Mouse (Mus musculus) kidney, postnatal 0 days (tissue): Measurements from ENCODE around the gene Pip4k2b. TPM values are rescaled to one million over a fixed set of nuclear protein-coding genes. Genes with fewer than 3 reads are reported as not detected.

ENCODE experiments used
- ATAC-seq: fragments of 200-750 bp; cut with Nextera tagmentation; replicated peaks from 2 replicates; pipeline ENCODE4 v1.8.0; 2017; ENCODE audit warnings: low read depth, moderate number of reproducible peaks, moderate TSS enrichment, moderate library complexity; ENCODE audit not compliant: low FRiP score
- DNase-seq: peaks from one replicate; pipeline ENCODE4 v3.0.0-alpha.2; 2016; ENCODE audit warnings: low spot score
- H3K27ac ChIP-seq: fragments of 300-500 bp; sonication (generic); 2 replicates; pipeline ENCODE4 v1.5.1; 2014; ENCODE audit warnings: mild to moderate bottlenecking
- H3K27me3 ChIP-seq: fragments of 300-500 bp; sonication (generic); 2 replicates; pipeline ENCODE4 v1.6.1; 2014; ENCODE audit warnings: low read length, mixed read lengths; ENCODE audit not compliant: insufficient read depth
- H3K36me3 ChIP-seq: fragments of 300-500 bp; sonication (generic); 2 replicates; pipeline ENCODE4 v1.6.1; 2014; ENCODE audit warnings: low read length, mixed read lengths; ENCODE audit not compliant: insufficient read depth
- H3K4me1 ChIP-seq: fragments of 300-500 bp; sonication (generic); replicated peaks from 2 replicates; pipeline ENCODE4 v1.6.1; 2014; ENCODE audit warnings: antibody characterized with exemption, low read length, mixed read lengths; ENCODE audit not compliant: insufficient read depth
- H3K4me2 ChIP-seq: fragments of 300-500 bp; sonication (generic); 2 replicates; pipeline ENCODE4 v1.6.1; 2014; ENCODE audit warnings: mild to moderate bottlenecking, low read length, moderate library complexity, mixed read lengths
- H3K4me3 ChIP-seq: fragments of 300-500 bp; sonication (generic); replicated peaks from 2 replicates; pipeline ENCODE4 v1.5.1; 2014; ENCODE audit warnings: low read depth, low read length
- H3K9ac ChIP-seq: fragments of 300-500 bp; sonication (generic); 2 replicates; pipeline ENCODE4 v1.6.1; 2014; ENCODE audit warnings: low read depth, low read length
- H3K9me3 ChIP-seq: fragments of 300-500 bp; sonication (generic); replicated peaks from 2 replicates; pipeline ENCODE4 v1.6.1; 2016; ENCODE audit warnings: low read length, inconsistent platforms, mixed read lengths
- CTCF ChIP-seq: IDR thresholded peaks from 2 replicates; pipeline ENCODE4 v1.5.1; 2016; ENCODE audit warnings: antibody characterized with exemption, low read depth, mild to moderate bottlenecking, moderate library complexity
- WGBS: fragments of 180-500 bp; shearing (Covaris S2); extraction: QIAGEN DNeasy Blood & Tissue Kit; methylation state at CpG from one replicate; pipeline ENCODE4 v1.1.7; 2014; 5-methylcytosine and 5-hydroxymethylcytosine counted together
- polyA plus RNA-seq: library from polyadenylated mRNA; unstranded; fragments of >200 nt; fragmentation: Nextera tagmentation; extraction: Ambion mirVana; gene quantifications from 2 replicates; pipeline ENCODE4 v1.2.1, GENCODE M21; 2015

Gene Pip4k2b
- polyA plus RNA-seq, 1 experiment from 2014 or later, result 1.5 TPM

DNA sequence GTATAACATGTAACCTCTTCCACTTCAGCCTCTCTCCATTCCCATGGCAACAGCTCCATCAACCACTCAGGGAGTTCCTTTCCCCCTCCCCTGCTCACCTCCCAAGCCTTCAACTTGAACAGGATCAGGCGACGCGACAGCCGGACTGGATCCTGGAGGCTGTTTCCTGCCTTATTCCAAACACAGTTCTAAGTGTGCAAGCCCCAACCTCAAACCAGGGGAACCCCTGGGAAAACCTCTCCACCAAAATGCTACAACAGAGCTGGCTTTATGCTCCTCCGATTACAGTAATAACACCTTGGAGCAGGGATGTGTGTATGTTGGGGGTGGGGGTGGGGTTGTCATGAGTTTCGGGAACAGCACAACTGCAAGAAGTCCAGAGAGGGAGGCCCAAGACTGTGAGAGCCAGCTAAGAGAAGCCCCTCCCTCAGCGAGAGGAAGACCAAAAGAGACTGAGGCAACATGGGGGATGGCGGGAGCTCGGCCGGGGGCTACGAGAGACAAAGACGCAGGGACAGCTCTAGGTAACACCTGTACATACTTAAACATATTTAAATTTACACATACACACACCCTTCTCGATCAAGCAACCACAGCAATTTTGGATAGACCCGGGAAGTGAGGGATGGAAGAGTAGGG is 46.5 kb downstream of the Pip4k2b start:
- peak overlapping the region; percentile 93 for H3K4me3 ChIP-seq
- H3K4me1 ChIP-seq, result peaks cover 35% of the 10 kb centered on the region
- under 1% methylated on average over 14 of the region's 14 CpGs for WGBS
- H3K36me3 ChIP-seq, result 0 out of 2 replicates have a peak, but pooled peaks cover 4% of the 10 kb centered on the region
- DNase-seq (peak; percentile 69), ATAC-seq (no peak)
- no peaks in the 10 kb centered on the region for H3K27me3 ChIP-seq
- H3K27ac ChIP-seq, result peak overlapping the region; percentile 98
- no peak for TF ChIP-seq CTCF
- peak overlapping the region; percentile 93 for H3K9ac ChIP-seq
- H3K4me2 ChIP-seq, result peak overlapping the region; percentile 93
- H3K9me3 ChIP-seq, result no peaks in the 10 kb centered on the region

DNA sequence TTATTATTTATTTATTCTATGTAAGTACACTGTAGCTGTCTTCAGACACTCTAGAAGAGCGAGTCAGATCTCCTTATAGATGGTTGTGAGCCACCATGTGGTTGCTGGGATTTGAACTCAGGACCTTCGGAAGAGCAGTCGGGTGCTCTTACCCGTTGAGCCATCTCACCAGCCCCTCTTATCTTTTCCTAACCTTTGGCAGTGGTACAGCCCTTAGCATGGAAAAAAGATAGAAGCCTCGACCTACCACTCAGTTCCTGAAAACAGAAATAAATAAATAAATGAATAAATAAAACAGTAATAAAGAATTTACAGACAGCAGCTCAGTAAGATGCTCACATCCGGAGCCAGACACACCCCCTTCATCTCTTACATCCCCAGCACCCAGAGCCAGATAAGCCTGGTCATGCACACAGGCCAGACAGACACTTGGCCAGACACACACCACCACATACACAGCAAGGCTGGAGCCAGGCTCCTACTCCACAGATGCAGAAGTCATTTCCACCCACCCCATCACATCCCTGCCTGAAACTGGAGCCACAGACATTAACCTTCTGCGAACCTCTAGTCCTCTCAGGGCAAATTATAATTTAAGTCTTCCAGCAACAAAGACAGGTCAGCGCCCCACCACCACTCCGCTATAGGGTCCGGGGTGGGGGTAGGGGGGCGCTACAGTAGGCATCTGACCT is 47.2 kb downstream of the Pip4k2b start:
- no peak for TF ChIP-seq CTCF
- no peak for DNase-seq
- H3K9ac ChIP-seq, result no peak overlapping the region

DNA sequence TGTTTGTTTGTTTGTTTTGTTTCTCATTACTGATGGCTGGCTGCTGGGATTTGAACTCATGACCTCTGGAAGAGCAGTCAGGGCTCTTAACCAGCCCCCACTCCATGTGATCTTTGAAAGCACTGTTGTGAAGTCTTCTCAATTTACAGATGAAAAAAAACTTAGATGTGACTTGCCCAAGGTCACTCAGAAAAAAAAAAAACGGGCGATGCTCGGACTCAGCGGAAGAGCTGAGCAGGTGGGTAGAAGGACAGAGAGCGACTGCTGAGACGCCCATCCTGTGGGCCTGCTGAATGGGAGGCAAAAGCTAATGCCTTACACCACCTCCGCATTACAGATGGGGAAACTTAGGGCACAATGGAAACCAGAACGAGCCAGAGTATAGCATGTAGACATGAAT is 47.8 kb downstream of the Pip4k2b start:
- no peak for TF ChIP-seq CTCF
- H3K4me3 ChIP-seq, result no peak overlapping the region
- peaks cover 17% of the 10 kb centered on the region for H3K36me3 ChIP-seq
- no peak for ATAC-seq
- H3K9me3 ChIP-seq, result no peaks in the 10 kb centered on the region
- no peak overlapping the region for H3K4me2 ChIP-seq
- WGBS, result 72% methylated on average over 8 of the region's 8 CpGs
- H3K4me1 ChIP-seq, result peaks cover 35% of the 10 kb centered on the region
- DNase-seq, result no peak
- H3K27me3 ChIP-seq, result no peaks in the 10 kb centered on the region
- no peak overlapping the region for H3K27ac ChIP-seq
- no peak overlapping the region for H3K9ac ChIP-seq

More for the DNA sequence above, 47.2 kb downstream of the Pip4k2b start:
- H3K27ac ChIP-seq, result peak overlapping the region; percentile 98; the same call in 1 of the 2 replicates
- H3K9me3 ChIP-seq, result no peaks in the 10 kb centered on the region
- 43% methylated on average over 11 of the region's 11 CpGs for WGBS
- peaks cover 11% of the 10 kb centered on the region; the same call in 1 of the 2 replicates for H3K36me3 ChIP-seq
- no peaks in the 10 kb centered on the region for H3K27me3 ChIP-seq
- H3K4me3 ChIP-seq, result peak overlapping the region; percentile 93
- H3K4me1 ChIP-seq, result peaks cover 35% of the 10 kb centered on the region
- ATAC-seq, result no peak
- H3K4me2 ChIP-seq, result peak overlapping the region; percentile 93

DNA sequence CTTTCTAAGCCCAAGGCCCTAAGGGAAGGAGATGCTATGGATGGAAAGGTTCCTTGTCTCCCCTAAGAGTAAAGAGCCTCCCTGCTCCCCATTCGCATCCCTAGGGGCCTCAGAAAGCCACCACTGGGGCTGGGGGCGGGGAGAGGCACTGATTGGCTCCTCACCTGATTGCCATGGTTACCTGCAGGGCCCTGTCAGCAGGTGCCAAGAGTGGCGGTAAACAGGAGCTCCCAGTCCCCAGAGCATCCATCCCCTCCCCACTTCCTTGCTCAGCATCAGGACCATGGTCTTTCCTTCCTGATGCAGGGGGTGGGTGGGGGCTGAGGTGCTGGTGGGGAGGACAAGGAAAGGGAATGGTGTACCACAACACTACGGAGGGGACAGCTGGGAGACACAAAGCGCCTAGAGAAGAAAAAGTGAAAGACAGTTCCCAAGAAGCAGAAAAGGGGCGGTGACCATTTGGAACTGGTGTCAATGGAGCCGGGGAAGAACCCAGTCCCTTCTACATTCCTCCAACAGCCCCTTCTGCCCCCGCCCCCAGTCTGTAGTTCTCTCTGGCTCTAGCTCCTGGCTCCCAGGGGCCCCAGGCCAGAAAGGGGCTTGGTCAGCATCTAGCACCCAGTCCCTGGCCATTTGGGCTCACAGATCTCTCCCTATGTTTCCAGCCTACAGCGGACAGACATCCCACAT is 48.6 kb downstream of the Pip4k2b start:
- Histone ChIP-seq H3K4me2 (no peak overlapping the region), H3K4me1 (peaks cover 27% of the 10 kb centered on the region), H3K27me3 (no peaks in the 10 kb centered on the region), H3K36me3 (peaks cover 25% of the 10 kb centered on the region), H3K9me3 (no peaks in the 10 kb centered on the region), H3K9ac (0 out of 2 replicates have a peak overlapping the region, but pooled peaks have one; percentile 18), H3K27ac (no peak overlapping the region), H3K4me3 (no peak overlapping the region)
- 45% methylated on average over 9 of the region's 9 CpGs for WGBS
- TF ChIP-seq CTCF, result no peak
- DNase-seq (no peak), ATAC-seq (no peak)

DNA sequence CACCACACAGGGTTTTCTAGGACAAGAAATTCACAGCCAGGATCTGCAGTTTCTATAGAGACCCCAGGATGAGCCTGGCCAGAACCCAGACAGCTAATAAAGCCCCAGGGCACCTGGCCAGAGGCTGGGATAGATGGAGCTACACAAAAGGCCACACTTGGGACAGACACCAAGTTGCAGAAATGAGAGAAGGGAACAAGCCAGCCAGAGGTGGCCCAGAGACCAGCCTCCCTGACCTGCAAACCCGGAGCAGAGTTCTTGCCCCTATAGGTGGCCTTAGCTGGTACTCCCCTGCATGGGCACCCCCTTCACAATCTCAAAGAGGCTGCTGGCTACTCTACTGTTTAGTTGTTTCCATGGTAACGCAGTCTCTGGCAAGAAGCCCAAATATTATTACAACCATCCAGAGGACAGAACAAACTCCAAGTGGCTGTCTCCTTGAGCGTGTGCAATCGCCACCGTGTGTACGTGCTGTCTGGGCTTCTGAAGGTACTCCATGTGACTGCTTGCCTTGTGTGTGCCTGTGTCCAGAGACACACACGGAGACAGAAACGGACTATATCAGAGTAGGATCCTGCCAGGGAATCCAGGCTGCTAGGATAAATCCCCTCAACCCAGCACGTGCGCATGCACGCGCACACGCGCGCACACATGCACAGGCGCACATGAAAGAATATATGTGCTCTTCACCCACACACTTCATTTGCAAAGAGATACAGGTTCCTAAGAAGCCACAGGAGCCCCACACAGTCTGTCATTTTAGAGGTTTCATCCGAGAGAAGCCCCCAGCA is 49.4 kb downstream of the Pip4k2b start:
- Histone ChIP-seq H3K27ac (no peak overlapping the region), H3K4me2 (no peak overlapping the region), H3K9me3 (no peaks in the 10 kb centered on the region), H3K4me1 (peaks cover 26% of the 10 kb centered on the region), H3K4me3 (no peak overlapping the region), H3K36me3 (peaks cover 28% of the 10 kb centered on the region), H3K9ac (peak overlapping the region; percentile 18; the same call in 1 of the 2 replicates), H3K27me3 (no peaks in the 10 kb centered on the region)
- TF ChIP-seq CTCF, result no peak
- ATAC-seq, result no peak
- peak; percentile 67 for DNase-seq
- WGBS, result 56% methylated on average over 17 of the region's 17 CpGs

DNA sequence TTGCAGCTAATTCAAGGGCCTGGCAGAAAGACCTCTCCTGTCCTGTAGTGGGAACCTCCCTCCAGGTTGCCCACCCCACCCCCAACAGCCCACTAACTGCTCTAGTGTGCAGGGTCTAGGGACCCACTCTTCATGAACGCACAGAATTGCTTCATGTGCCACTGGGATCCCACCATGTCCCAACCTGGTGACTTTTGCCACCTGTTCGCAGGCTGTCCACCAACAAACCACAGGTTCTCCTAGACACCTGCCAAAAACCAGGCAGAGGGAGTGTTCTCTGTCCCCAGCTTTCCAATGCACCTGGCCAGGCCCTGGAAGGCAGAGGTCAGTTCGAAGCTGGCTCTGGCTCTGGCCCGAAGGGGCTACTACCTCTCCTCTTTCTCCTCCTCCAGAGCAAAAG is 50.1 kb downstream of the Pip4k2b start:
- DNase-seq (no peak), ATAC-seq (no peak)
- Histone ChIP-seq H3K36me3 (peaks cover 28% of the 10 kb centered on the region), H3K9me3 (no peaks in the 10 kb centered on the region), H3K27me3 (no peaks in the 10 kb centered on the region), H3K4me1 (peaks cover 26% of the 10 kb centered on the region), H3K4me3 (no peak overlapping the region), H3K27ac (no peak overlapping the region), H3K4me2 (no peak overlapping the region), H3K9ac (no peak overlapping the region)
- TF ChIP-seq CTCF, result no peak
- WGBS, result 75% methylated on average over 4 of the region's 4 CpGs
